ENCODE assay signal across 17 mouse cellular contexts in the genomic region with DNA sequence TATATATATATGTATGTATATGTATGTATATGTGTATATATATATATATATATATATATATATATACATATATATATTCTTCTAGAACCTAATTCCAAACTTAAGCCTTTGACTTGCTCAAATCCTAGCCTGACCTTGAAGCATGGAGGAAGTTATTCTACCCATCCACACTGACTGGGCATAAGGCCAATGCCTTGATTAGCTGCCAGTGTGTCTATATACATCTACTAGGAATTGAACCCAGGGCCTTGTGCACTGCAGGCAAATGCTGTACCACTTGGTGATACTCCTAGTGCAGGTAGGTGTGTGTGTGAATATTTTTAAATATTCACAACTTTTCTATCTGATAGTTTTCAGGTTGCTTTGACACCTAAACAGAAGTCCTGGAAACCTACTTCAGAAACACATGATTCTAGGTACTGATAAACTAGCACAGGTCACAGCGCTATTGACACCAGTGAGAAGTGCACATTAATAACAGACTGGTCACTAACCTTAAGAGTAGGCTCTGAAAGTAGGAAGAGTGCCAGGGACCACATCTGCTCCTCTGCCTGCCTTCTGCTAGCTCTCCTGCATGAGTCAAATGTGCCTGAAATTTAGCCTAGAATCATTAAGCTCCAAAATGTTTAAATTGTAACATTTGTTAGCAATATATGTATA. TPM values are rescaled to one million over a fixed set of nuclear protein-coding genes. Genes with fewer than 3 reads are reported as not detected.
DNase-seq lines count a peak whose midpoint lies in the region; ATAC-seq and TF ChIP-seq lines count a peak whose summit lies in the region.
"Had no signal": no experiment of that assay in that cellular context is flagged by ENCODE, and none has a peak within 500 bp of the region (broad histone marks: within the 10 kb centered on the region; RNA-seq: fewer than 3 reads in every experiment).

No protein-coding gene starts in this region.

- no peaks in the 10 kb centered on the region for H3K4me1 ChIP-seq in kidney, embryonic 14.5 days (ENCODE audit: control insufficient read depth, insufficient read depth, low read length)
- H3K4me1 ChIP-seq in intestine, postnatal 0 days (replicated peaks; ENCODE audit: control insufficient read depth, insufficient read depth, low read length), result no peaks in the 10 kb centered on the region
- H3K4me1 ChIP-seq: embryonic facial prominence, embryonic 10.5 days; hindbrain, embryonic 10.5 days; liver, embryonic 13.5 days; midbrain, embryonic 12.5 days; neural tube, embryonic 12.5 days had no signal

- TF ChIP-seq CTCF in intestine, postnatal 0 days (IDR thresholded peaks at IDR 0.05; ENCODE audit: low read depth), result no peak

- no peak overlapping the region for H3K9ac ChIP-seq in kidney, embryonic 14.5 days (ENCODE audit: low read depth, low read length)
- H3K9ac ChIP-seq in intestine, postnatal 0 days (ENCODE audit: low read depth, low read length), result no peak overlapping the region
- H3K9ac ChIP-seq: liver, embryonic 13.5 days; midbrain, embryonic 12.5 days; neural tube, embryonic 12.5 days had no signal

- no peak overlapping the region for H3K4me2 ChIP-seq in kidney, embryonic 14.5 days (replicated peaks; ENCODE audit: low read depth, low read length)
- no peak overlapping the region for H3K4me2 ChIP-seq in intestine, postnatal 0 days (replicated peaks; ENCODE audit: low read depth)
- H3K4me2 ChIP-seq: heart, embryonic 11.5 days; liver, embryonic 13.5 days; midbrain, embryonic 12.5 days; neural tube, embryonic 12.5 days had no signal

- no peaks in the 10 kb centered on the region for H3K9me3 ChIP-seq in kidney, embryonic 14.5 days (ENCODE audit: control insufficient read depth, low read length)
- H3K9me3 ChIP-seq in intestine, postnatal 0 days (ENCODE audit: control insufficient read depth), result no peaks in the 10 kb centered on the region
- H3K9me3 ChIP-seq: embryonic facial prominence, embryonic 10.5 days; hindbrain, embryonic 10.5 days; liver, embryonic 13.5 days; midbrain, embryonic 12.5 days; neural tube, embryonic 12.5 days had no signal

- no peak overlapping the region for H3K27ac ChIP-seq in kidney, embryonic 14.5 days (ENCODE audit: low read depth, low read length)
- no peak overlapping the region for H3K27ac ChIP-seq in intestine, postnatal 0 days (ENCODE audit: low read depth, low read length)
- H3K27ac ChIP-seq: embryonic facial prominence, embryonic 10.5 days; hindbrain, embryonic 10.5 days; left cerebral cortex, adult 2 months; liver, embryonic 13.5 days; midbrain, embryonic 12.5 days; neural tube, embryonic 12.5 days had no signal

- H3K27me3 ChIP-seq in kidney, embryonic 14.5 days (ENCODE audit: control insufficient read depth, insufficient read depth, low read length), result no peaks in the 10 kb centered on the region
- H3K27me3 ChIP-seq in intestine, postnatal 0 days (replicated peaks; ENCODE audit: control insufficient read depth, insufficient read depth, low read length), result no peaks in the 10 kb centered on the region
- H3K27me3 ChIP-seq: liver, embryonic 13.5 days; midbrain, embryonic 12.5 days; neural tube, embryonic 12.5 days had no signal

- no peak for ATAC-seq in kidney, embryonic 14.5 days (ENCODE audit: low FRiP score, low TSS enrichment)
- ATAC-seq in intestine, postnatal 0 days, result no peak
- ATAC-seq: intestine, embryonic 16.5 days had no signal

- H3K4me3 ChIP-seq in kidney, embryonic 14.5 days (ENCODE audit: low read length), result no peak overlapping the region
- H3K4me3 ChIP-seq in intestine, postnatal 0 days (ENCODE audit: low read depth, low read length), result no peak overlapping the region
- H3K4me3 ChIP-seq: embryonic facial prominence, embryonic 10.5 days; hindbrain, embryonic 10.5 days; left cerebral cortex, adult 2 months; liver, embryonic 13.5 days; midbrain, embryonic 12.5 days; neural tube, embryonic 12.5 days had no signal

- H3K36me3 ChIP-seq in kidney, embryonic 14.5 days (ENCODE audit: control insufficient read depth, insufficient read depth, low read length), result peaks cover 20% of the 10 kb centered on the region
- peaks cover 19% of the 10 kb centered on the region for H3K36me3 ChIP-seq in intestine, postnatal 0 days (ENCODE audit: control insufficient read depth, insufficient read depth)

- peak; percentile 40 for DNase-seq in kidney, adult 11 months
- DNase-seq in 416B (ENCODE audit: low read depth), result peak; percentile 36
- peak; percentile 16 for DNase-seq in adrenal gland, postnatal 25 days
- DNase-seq in cerebellum, postnatal 25 days, result peak; percentile 48 to 75
- DNase-seq in thymus, postnatal 36 days, result no peak
- DNase-seq: liver, embryonic 13.5 days; lung, postnatal 14 days had no signal

- WGBS in kidney, embryonic 14.5 days, result 91% methylated on average over 1 of the region's 1 CpGs
- WGBS in intestine, postnatal 0 days, result 78% methylated on average over 1 of the region's 1 CpGs

RNA-seq across cellular contexts. Expression of a gene that starts 53.7 kb away (rescaled TPM):
- 0.24 TPM in 1 of 2 replicates, not detected in the other for polyA plus RNA-seq in kidney, embryonic 14.5 days (2014; fragmentation: Nextera tagmentation; extraction: Ambion mirVana)
- 0.52 and 0.76 TPM in 2 replicates for total RNA-seq in adrenal gland, postnatal 25 days (2021)
- polyA plus RNA-seq in intestine, postnatal 0 days (2015; fragmentation: Nextera tagmentation; extraction: Ambion mirVana), result 1.4 and 1.5 TPM in 2 replicates
- total RNA-seq: gastrocnemius, adult 18-20 months had no signal
- polyA plus RNA-seq: heart, embryonic 11.5 days had no signal

RNA-seq across cellular contexts. Expression of a gene that starts 54.7 kb away (rescaled TPM):
- 11.6 and 11.8 TPM in 2 replicates for polyA plus RNA-seq in kidney, embryonic 14.5 days (2014; fragmentation: Nextera tagmentation; extraction: Ambion mirVana)
- 14.3 and 17.3 TPM in 2 replicates for total RNA-seq in adrenal gland, postnatal 25 days (2021)
- 8.5 and 9.5 TPM in 2 replicates for polyA plus RNA-seq in intestine, postnatal 0 days (2015; fragmentation: Nextera tagmentation; extraction: Ambion mirVana)

RNA-seq across cellular contexts. Expression of a gene that starts 59.8 kb away (rescaled TPM):
- polyA plus RNA-seq in kidney, embryonic 14.5 days (2014; fragmentation: Nextera tagmentation; extraction: Ambion mirVana), result 64.9 and 71.6 TPM in 2 replicates
- 39.1 and 49.7 TPM in 2 replicates for total RNA-seq in adrenal gland, postnatal 25 days (2021)
- polyA plus RNA-seq in intestine, postnatal 0 days (2015; fragmentation: Nextera tagmentation; extraction: Ambion mirVana), result 27.6 and 33.3 TPM in 2 replicates

Comparison
In these comparisons a context has a peak if more than half of its experiments do, and no peak if none do; other contexts are left out.
1. DNase-seq: peak in kidney, adult 11 months (single experiment), 416B (single experiment), adrenal gland, postnatal 25 days (single experiment) and cerebellum, postnatal 25 days (2 of 2); none in thymus, postnatal 36 days (0 of 2).